Mouse (Mus musculus): ENCODE measurements around the gene C330007P06Rik. TPM values are rescaled to one million over a fixed set of nuclear protein-coding genes. Genes with fewer than 3 reads are reported as not detected.

C330007P06Rik gene
- total RNA-seq (2023): 28.0 TPM

GRCm38 (mm10) chrX:36873765-36874164 is at the start of gene C330007P06Rik, which contains the start of gene Ube2a:
Gene C330007P06Rik (minus strand): TSS chrX:36874111.
Gene Ube2a (plus strand): TSS chrX:36873900.

GRCm38 (mm10) chrX:36902321-36903114 is 28.6 kb upstream of the C330007P06Rik start, which contains the start of gene Nkrf:
Gene Nkrf (minus strand): TSS chrX:36902899.

GRCm38 (mm10) chrX:36795424-36796162 is 78.3 kb downstream of the C330007P06Rik start, which contains the start of gene Slc25a5:
Gene Slc25a5 (plus strand): TSS chrX:36795651.

Other genes starting within 250 kb of the C330007P06Rik start
- gene Akap17b, start 228.7 kb downstream of the C330007P06Rik start, total RNA-seq (2023): 2.2 TPM
- 0.80 TPM for gene Slc25a43, start 130.5 kb downstream of the C330007P06Rik start, total RNA-seq (2023)
- gene Slc25a5, start 78.5 kb downstream of the C330007P06Rik start, total RNA-seq (2023): 294 TPM
- gene Ube2a, start 211 bp downstream of the C330007P06Rik start, total RNA-seq (2023): 65.0 TPM
- gene Nkrf, start 28.8 kb upstream of the C330007P06Rik start, total RNA-seq (2023): 12.9 TPM
- gene Sept6, start 117.7 kb upstream of the C330007P06Rik start, total RNA-seq (2023): 164 TPM
- gene Sowahd, start 174.7 kb upstream of the C330007P06Rik start, total RNA-seq (2023): not detected
- 1,709 TPM for gene Rpl39, start 211.3 kb upstream of the C330007P06Rik start, total RNA-seq (2023)
- gene Upf3b, start 236.2 kb upstream of the C330007P06Rik start, total RNA-seq (2023): 27.5 TPM

Data from CD8-positive naive resting alpha-beta T cell, adult 57 days (primary cell).